Mouse (Mus musculus): ENCODE results near the gene Cep89. TPM values are rescaled to one million over a fixed set of nuclear protein-coding genes. Genes with fewer than 3 reads are reported as not detected.

Gene Cep89
- total and polyA plus RNA-seq, 2 experiments: 3.2 to 5.0 TPM

GRCm38 (mm10) chr7:35371096-35371495 is 25.7 kb upstream of the Cep89 start:
- TF ChIP-seq CTCF (IDR thresholded peaks at IDR 0.05; ENCODE audit: low read depth, low read length): no peak
- Histone ChIP-seq H3K36me3 (ENCODE audit: control insufficient read depth, insufficient read depth, low read length) (peaks cover 12% of the 10 kb centered on the region; the same call in 1 of the 2 replicates), H3K27me3 (ENCODE audit: control insufficient read depth, insufficient read depth, low read length) (no peaks in the 10 kb centered on the region), H3K27ac (replicated peaks; ENCODE audit: insufficient read depth, low read depth, low read length) (no peak overlapping the region), H3K4me1 (ENCODE audit: control insufficient read depth, insufficient read depth, low read length) (no peaks in the 10 kb centered on the region), H3K9ac (ENCODE audit: low read depth, low read length) (no peak overlapping the region), H3K4me3 (ENCODE audit: insufficient read depth, low read depth, low read length) (no peak overlapping the region), H3K79me2 (ENCODE audit: control insufficient read depth, insufficient read depth, low read length) (no peaks in the 10 kb centered on the region)
- 92% methylated on average over 14 of the region's 14 CpGs for WGBS
- DNase-seq (ENCODE audit: extremely low read depth, low read depth, low spot score): no peak

GRCm38 (mm10) chr7:35372483-35373017 is 24.3 kb upstream of the Cep89 start:
- H3K4me3 ChIP-seq (ENCODE audit: insufficient read depth, low read depth, low read length): no peak overlapping the region
- no peaks in the 10 kb centered on the region for H3K4me1 ChIP-seq (ENCODE audit: control insufficient read depth, insufficient read depth, low read length)
- peaks cover 14% of the 10 kb centered on the region; the same call in 1 of the 2 replicates for H3K36me3 ChIP-seq (ENCODE audit: control insufficient read depth, insufficient read depth, low read length)
- H3K79me2 ChIP-seq (ENCODE audit: control insufficient read depth, insufficient read depth, low read length): no peaks in the 10 kb centered on the region
- TF ChIP-seq CTCF (IDR thresholded peaks at IDR 0.05; ENCODE audit: low read depth, low read length) (no peak), POLR2A (IDR thresholded peaks at IDR 0.05; ENCODE audit: extremely low read depth, insufficient read depth, low read length) (no peak)
- 75% methylated on average over 14 of the region's 14 CpGs for WGBS
- no peaks in the 10 kb centered on the region for H3K27me3 ChIP-seq (ENCODE audit: control insufficient read depth, insufficient read depth, low read length)
- no peak overlapping the region for H3K27ac ChIP-seq (replicated peaks; ENCODE audit: insufficient read depth, low read depth, low read length)
- DNase-seq (ENCODE audit: extremely low read depth, low read depth, low spot score): no peak
- no peak overlapping the region for H3K9ac ChIP-seq (ENCODE audit: low read depth, low read length)

- Histone ChIP-seq H3K9ac (ENCODE audit: low read depth, low read length) (no peak overlapping the region), H3K27me3 (ENCODE audit: control insufficient read depth, insufficient read depth, low read length) (no peaks in the 10 kb centered on the region), H3K27ac (replicated peaks; ENCODE audit: insufficient read depth, low read depth, low read length) (no peak overlapping the region), H3K36me3 (ENCODE audit: control insufficient read depth, insufficient read depth, low read length) (peaks cover 14% of the 10 kb centered on the region; the same call in 1 of the 2 replicates), H3K4me3 (ENCODE audit: insufficient read depth, low read depth, low read length) (no peak overlapping the region), H3K4me1 (ENCODE audit: control insufficient read depth, insufficient read depth, low read length) (no peaks in the 10 kb centered on the region), H3K79me2 (ENCODE audit: control insufficient read depth, insufficient read depth, low read length) (no peaks in the 10 kb centered on the region)
- DNase-seq (ENCODE audit: extremely low read depth, low read depth, low spot score): no peak
- WGBS: 80% methylated on average over 16 of the region's 16 CpGs
- no peak for TF ChIP-seq POLR2A (IDR thresholded peaks at IDR 0.05; ENCODE audit: extremely low read depth, insufficient read depth, low read length)
- no peak for TF ChIP-seq CTCF (IDR thresholded peaks at IDR 0.05; ENCODE audit: low read depth, low read length)
These were observed 23.5 kb upstream of the Cep89 start for GRCm38 (mm10) chr7:35373146-35373989.

- WGBS: 92% methylated on average over 7 of the region's 7 CpGs
- no peak for TF ChIP-seq POLR2A (IDR thresholded peaks at IDR 0.05; ENCODE audit: extremely low read depth, insufficient read depth, low read length)
- no peak for TF ChIP-seq CTCF (IDR thresholded peaks at IDR 0.05; ENCODE audit: low read depth, low read length)
- no peak overlapping the region for H3K9ac ChIP-seq (ENCODE audit: low read depth, low read length)
- no peaks in the 10 kb centered on the region for H3K4me1 ChIP-seq (ENCODE audit: control insufficient read depth, insufficient read depth, low read length)
- H3K27me3 ChIP-seq (ENCODE audit: control insufficient read depth, insufficient read depth, low read length): no peaks in the 10 kb centered on the region
- no peak for DNase-seq (ENCODE audit: extremely low read depth, low read depth, low spot score)
- peaks cover 14% of the 10 kb centered on the region; the same call in 1 of the 2 replicates for H3K36me3 ChIP-seq (ENCODE audit: control insufficient read depth, insufficient read depth, low read length)
- H3K4me3 ChIP-seq (ENCODE audit: insufficient read depth, low read depth, low read length): no peak overlapping the region
- no peaks in the 10 kb centered on the region for H3K79me2 ChIP-seq (ENCODE audit: control insufficient read depth, insufficient read depth, low read length)
- no peak overlapping the region for H3K27ac ChIP-seq (replicated peaks; ENCODE audit: insufficient read depth, low read depth, low read length)
These were observed 22.6 kb upstream of the Cep89 start for GRCm38 (mm10) chr7:35374265-35374664.

GRCm38 (mm10) chr7:35376623-35377022 is 20.2 kb upstream of the Cep89 start:
- H3K27ac ChIP-seq (replicated peaks; ENCODE audit: insufficient read depth, low read depth, low read length): no peak overlapping the region
- no peaks in the 10 kb centered on the region for H3K79me2 ChIP-seq (ENCODE audit: control insufficient read depth, insufficient read depth, low read length)
- H3K36me3 ChIP-seq (ENCODE audit: control insufficient read depth, insufficient read depth, low read length): peaks cover 8% of the 10 kb centered on the region; the same call in 1 of the 2 replicates
- H3K4me1 ChIP-seq (ENCODE audit: control insufficient read depth, insufficient read depth, low read length): no peaks in the 10 kb centered on the region
- TF ChIP-seq CTCF (IDR thresholded peaks at IDR 0.05; ENCODE audit: low read depth, low read length) (no peak), POLR2A (IDR thresholded peaks at IDR 0.05; ENCODE audit: extremely low read depth, insufficient read depth, low read length) (no peak)
- H3K4me3 ChIP-seq (ENCODE audit: insufficient read depth, low read depth, low read length): no peak overlapping the region
- no peak for DNase-seq (ENCODE audit: extremely low read depth, low read depth, low spot score)
- H3K27me3 ChIP-seq (ENCODE audit: control insufficient read depth, insufficient read depth, low read length): no peaks in the 10 kb centered on the region
- 71% methylated on average over 9 of the region's 9 CpGs for WGBS
- no peak overlapping the region for H3K9ac ChIP-seq (ENCODE audit: low read depth, low read length)
